Mouse (Mus musculus): ENCODE data around the gene Slc35c2.
A peak's percentile ranks its signal among the peaks of the same experiment; 100 is the strongest.

The Slc35c2 gene

DNA sequence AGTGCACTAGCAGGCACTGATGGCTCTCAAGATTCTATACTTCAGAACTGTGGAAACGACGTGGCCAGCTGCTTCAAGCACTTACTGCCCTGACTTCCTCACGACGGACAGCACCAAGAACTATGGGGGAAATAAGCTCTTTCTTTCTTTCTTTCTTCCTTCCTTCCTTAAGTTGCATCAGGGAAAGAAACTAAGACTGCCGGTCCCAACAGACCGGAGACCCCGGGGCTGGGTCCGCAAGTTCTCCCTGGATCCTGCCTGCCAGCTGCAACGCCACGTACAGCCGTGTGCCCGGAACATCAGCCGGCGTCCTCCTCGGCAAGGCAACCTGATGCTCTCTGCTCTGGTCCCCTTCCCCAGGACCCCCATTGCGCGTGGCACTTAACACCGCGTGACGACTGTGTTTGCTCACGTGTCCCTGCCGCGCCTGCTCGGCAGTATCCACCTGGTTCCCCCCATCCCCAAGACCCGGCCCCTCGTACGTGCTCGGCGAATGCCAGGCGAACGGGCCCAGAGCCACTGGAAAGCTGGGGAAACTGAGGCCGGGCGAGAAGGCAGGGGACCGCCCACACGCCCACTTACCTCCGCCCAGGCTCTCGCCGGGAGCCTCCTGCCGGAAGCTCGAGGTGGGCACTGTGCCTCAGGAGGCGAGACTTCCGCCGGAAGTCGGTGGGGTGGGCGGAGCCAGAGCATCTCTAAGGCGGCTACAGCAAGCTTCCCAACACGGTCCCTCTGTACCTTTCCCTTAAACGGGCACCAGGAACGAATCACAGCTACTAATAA is at the start of gene Slc35c2:
Gene Slc35c2 (minus strand): TSS at position 668 of the 783 bp plus-strand sequence.
- DNase-seq (ENCODE audit: low spot score in 2 of 2) = peak; percentile 82 to 91

DNA sequence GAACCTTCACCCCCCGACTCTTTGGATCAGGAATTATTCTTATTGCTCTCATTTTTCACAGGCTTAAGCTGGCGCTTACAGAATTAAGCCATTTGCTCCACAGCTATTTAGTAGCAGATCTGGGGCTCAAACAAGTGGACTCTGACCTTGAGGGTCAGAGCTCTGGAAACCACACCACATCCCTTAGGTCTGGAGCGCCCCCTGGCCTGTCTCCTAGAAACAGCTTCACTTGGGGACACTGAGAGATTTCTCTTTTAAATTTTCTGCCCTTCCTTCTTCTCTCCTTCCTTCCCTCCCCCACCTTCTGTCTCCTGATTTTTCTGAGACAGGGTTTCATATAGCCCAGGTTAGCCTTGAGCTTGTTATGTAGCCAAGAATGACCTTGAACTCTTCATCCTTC is 49.5 kb upstream of the Slc35c2 start:
- DNase-seq (ENCODE audit: low spot score in 2 of 2) = peak; percentile 45 to 74

- DNase-seq (ENCODE audit: low spot score in 2 of 2) = peak in 1 of 2 experiments; percentile 50
Observed at GRCm38 (mm10) chr2:165332610-165333210, 45.0 kb upstream of the Slc35c2 start.

DNA sequence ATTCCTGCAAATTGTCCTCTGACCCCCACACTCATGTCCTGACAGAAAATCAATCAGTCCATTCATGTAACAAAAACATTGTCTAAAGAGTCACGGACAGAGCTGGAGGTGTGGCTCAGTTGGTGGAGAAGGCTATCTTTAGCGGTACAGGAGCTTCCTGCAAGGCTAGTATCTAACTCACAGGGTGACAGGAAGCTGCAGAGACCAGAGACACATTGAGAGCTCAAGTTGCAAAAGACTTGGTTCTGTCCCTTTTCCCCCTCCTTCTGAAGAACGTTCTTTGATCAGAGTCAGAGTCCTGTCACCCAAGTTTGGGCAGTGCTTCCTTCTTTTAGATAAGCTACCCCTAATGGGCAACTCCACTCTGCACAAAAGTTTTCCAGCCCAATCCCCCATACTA is 42.0 kb upstream of the Slc35c2 start:
- DNase-seq (ENCODE audit: low spot score in 2 of 2) = no peak

GRCm38 (mm10) chr2:165328746-165329145 is 41.1 kb upstream of the Slc35c2 start:
- DNase-seq (ENCODE audit: low spot score in 2 of 2) = no peak

GRCm38 (mm10) chr2:165327386-165327785 is 39.7 kb upstream of the Slc35c2 start:
- no peak for DNase-seq (ENCODE audit: low spot score in 2 of 2)

DNA sequence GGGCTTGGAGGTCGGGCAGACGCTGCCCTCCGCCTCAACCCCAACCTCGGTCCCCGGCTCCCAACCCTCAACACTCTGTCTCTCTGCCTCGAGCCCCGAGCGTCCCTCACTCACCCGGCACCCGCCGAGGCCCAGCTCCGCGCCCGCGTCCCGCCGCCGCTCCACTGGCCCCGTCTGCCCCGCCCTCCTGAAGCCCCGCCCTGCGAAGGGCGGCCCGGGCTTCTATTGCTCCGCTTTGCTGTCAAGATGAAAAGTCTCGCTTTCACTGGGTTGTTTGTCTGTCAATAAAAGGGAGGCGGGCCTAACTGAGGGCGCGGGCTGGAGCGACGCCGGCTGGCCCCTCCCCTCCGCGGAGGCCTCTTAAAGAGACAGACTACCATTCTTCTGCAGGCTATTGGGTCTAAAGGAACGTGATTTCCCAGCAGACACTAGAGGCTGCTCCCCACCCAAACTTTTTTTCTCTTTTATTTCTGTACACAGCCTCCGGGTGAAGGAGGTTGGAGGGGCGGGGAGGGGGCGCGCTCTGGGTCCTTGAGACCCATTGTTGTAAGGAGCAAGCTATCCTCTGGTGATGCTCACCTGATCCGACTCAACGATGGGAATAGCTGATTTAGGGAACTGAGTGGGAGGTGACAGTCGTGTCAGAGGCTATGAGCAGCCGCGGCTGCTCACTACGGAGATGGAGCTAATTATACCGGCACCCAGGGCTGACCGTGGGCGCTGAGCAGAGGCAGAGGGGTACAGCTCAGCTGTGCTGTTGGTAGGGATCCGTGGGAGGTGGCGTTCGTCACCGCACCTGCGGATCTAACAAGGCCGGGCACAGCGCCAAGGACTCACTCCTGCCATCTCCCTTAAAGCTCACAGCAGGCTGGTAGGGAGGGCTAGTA is 38.9 kb upstream of the Slc35c2 start, which contains the start of gene Elmo2:
Gene Elmo2 (minus strand): TSS at position 176 of the 887 bp plus-strand sequence.
- DNase-seq (ENCODE audit: low spot score in 2 of 2) = peak; percentile 97 to 98

DNA sequence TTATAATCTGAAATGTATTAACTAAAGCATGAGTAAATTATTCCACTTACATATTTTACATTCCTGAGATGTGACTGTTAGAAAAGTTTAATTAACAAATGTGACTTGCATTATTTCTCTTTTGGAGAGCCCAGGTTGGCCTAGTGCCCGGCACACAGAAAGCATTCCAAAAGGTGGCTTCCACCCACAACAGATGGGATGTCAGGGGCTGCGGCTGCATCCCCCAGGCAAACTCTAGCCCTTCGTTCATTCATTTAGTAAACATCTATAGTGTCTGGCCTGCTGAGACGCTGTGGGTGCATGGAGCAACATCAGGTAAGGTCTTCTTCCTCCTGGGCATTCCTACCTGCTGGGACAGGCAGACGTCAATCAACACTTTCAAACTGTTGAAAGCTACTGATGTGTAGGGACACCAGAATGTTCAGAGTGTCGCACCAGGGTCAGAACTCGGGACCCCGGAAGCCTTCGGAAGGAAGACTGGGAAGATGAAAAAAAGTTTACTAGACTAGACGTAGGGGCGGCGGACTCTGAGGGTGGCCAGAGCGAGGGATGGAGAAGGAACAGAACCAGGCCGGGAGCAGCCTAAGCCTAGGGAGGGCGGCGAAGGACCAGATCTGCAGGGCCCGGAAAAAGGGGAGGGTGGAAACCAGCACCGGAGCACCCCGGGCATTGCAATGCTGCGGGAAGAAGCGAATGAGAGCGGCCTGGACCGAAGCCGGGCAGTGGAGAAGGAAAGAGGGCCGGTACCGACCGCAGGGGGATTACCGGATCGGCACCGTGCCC is 38.0 kb upstream of the Slc35c2 start:
- DNase-seq (ENCODE audit: low spot score in 2 of 2) = no peak

DNA sequence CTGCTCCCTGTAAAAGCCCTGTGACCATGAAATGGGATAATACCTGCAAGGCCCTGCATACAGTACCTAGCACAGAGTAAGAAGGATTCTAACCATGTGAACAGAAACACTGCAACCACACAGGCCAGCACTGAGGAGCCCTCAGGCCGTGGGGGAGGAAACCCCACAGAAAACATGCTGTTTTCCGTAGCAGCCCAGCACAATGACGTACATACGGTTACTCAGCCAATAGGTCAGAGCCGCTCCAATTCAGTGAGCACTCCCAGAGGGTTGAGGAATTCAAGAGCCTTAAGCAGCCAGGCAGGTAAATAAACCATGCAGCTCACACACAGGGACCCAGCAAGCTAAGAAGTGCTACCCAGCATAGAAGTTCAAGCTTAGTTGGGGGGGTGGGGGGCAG is 36.3 kb upstream of the Slc35c2 start:
- DNase-seq (ENCODE audit: low spot score in 2 of 2) = no peak

- DNase-seq (ENCODE audit: low spot score in 2 of 2) = no peak
Observed at GRCm38 (mm10) chr2:165323484-165323883, 35.8 kb upstream of the Slc35c2 start.

GRCm38 (mm10) chr2:165321981-165322735 is 34.5 kb upstream of the Slc35c2 start:
- no peak for DNase-seq (ENCODE audit: low spot score in 2 of 2)

GRCm38 (mm10) chr2:165321381-165321888 is 33.8 kb upstream of the Slc35c2 start:
- DNase-seq (ENCODE audit: low spot score in 2 of 2) = no peak

GRCm38 (mm10) chr2:165320531-165321150 is 33.0 kb upstream of the Slc35c2 start:
- no peak for DNase-seq (ENCODE audit: low spot score in 2 of 2)

DNA sequence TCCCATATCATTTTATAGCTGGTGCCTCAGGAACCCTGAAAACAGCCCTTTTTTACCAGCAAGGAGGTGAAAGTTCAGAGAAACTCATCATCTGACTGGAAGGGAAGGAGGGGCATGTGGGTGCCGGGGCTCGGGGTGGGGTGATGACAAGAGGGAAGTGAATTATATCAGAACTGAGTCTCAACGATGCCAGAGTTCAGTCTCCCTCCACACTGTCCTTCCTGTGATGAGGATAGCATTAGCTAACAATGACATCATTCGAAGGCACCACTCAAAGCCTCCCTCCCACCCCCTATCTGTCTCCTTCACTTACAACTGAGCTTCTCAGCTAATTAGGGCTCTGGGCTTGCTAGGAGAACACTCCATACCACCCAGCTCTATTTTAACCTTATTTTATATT is 31.8 kb upstream of the Slc35c2 start:
- DNase-seq (ENCODE audit: low spot score in 2 of 2) = no peak

- DNase-seq (ENCODE audit: low spot score in 2 of 2) = no peak
Observed at GRCm38 (mm10) chr2:165318941-165319340, 31.3 kb upstream of the Slc35c2 start.

DNA sequence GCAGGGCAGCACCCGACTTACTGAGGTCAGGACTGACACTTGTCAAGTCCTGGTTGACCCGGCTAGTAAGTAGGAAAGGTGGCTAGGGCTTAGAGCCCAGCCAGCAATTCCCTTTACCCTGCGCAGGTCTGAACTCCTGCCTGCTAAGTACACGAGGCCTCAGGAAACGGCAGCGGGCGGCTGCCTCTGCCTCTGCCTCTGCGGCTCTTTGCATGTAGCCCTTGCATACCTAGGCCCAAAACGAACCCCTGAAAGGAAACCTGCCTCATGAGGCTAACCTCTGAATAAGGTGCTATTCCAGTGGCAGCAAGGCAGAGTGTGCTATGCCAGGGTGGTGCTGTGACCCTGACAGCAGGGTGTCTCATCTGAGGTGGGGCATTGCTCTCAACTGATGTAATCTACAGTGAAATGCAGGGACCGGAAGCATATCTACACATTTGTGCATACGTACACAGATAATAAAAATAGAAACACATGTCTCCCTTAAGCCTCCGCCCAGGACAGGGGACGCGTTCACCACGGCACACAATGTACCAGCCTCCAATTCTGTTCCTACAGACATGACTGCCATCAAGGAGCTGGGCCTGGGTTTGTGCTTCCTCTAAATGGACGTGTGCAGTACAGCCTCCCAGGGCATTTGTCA is 30.1 kb upstream of the Slc35c2 start:
- DNase-seq (ENCODE audit: low spot score in 2 of 2) = no peak

GRCm38 (mm10) chr2:165316837-165317473 is 29.3 kb upstream of the Slc35c2 start:
- no peak for DNase-seq (ENCODE audit: low spot score in 2 of 2)

DNA sequence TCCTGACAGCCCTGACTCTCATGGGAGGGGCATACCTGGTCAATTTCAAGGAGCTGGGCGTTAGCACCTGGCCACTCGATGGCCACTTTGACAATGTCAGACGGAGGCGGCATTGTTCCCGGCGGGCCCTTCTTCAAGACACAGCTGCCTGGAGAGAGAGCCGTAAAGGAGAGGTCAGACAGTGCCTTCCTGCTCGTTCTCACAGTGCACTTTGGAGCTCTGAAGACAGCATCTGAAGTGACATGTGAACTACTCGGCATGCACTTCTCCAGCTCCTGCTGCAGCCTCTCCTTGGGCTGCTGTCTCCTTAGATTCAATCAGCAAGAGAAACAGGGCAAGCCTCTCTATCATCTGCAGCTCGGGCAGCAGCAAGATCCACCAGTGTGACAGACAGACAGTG is 28.5 kb upstream of the Slc35c2 start:
- DNase-seq (ENCODE audit: low spot score in 2 of 2) = no peak

- DNase-seq (ENCODE audit: low spot score in 2 of 2) = no peak
Observed at GRCm38 (mm10) chr2:165314197-165314596, 26.5 kb upstream of the Slc35c2 start.

Data from spleen, postnatal 4 days (tissue).